Mouse (Mus musculus) kidney, embryonic 14.5 days (tissue): ENCODE measurements around the gene Dusp23. TPM values are rescaled to one million over a fixed set of nuclear protein-coding genes. Genes with fewer than 3 reads are reported as not detected.

Source experiments
- ATAC-seq: fragments of 200-750 bp; cut with Nextera tagmentation; 2 replicates; pipeline ENCODE4 v1.8.0; 2017; ENCODE audit warnings: moderate number of reproducible peaks, mild to moderate bottlenecking, moderate TSS enrichment, moderate library complexity; ENCODE audit not compliant: low FRiP score, low TSS enrichment
- H3K27ac ChIP-seq: fragments of 300-500 bp; sonication (generic); 2 replicates; pipeline ENCODE4 v1.5.1; 2014; ENCODE audit warnings: low read depth, mild to moderate bottlenecking, low read length, moderate library complexity, mixed read lengths
- H3K27me3 ChIP-seq: fragments of 300-500 bp; sonication (generic); 2 replicates; pipeline ENCODE4 v1.6.1; 2014; ENCODE audit warnings: mild to moderate bottlenecking, low read length; ENCODE audit not compliant: control insufficient read depth, insufficient read depth
- H3K36me3 ChIP-seq: fragments of 300-500 bp; sonication (generic); 2 replicates; pipeline ENCODE4 v1.6.1; 2014; ENCODE audit warnings: low read length, mixed read lengths; ENCODE audit not compliant: control insufficient read depth, insufficient read depth
- H3K4me1 ChIP-seq: fragments of 300-500 bp; sonication (generic); 2 replicates; pipeline ENCODE4 v1.6.1; 2014; ENCODE audit warnings: low read length, mixed read lengths; ENCODE audit not compliant: control insufficient read depth, insufficient read depth
- H3K4me2 ChIP-seq: fragments of 300-500 bp; sonication (generic); replicated peaks from 2 replicates; pipeline ENCODE4 v1.6.1; 2014; ENCODE audit warnings: low read depth, mild to moderate bottlenecking, low read length
- H3K4me3 ChIP-seq: fragments of 300-500 bp; sonication (generic); 2 replicates; pipeline ENCODE4 v1.5.1; 2014; ENCODE audit warnings: mild to moderate bottlenecking, low read length
- H3K9ac ChIP-seq: fragments of 300-500 bp; sonication (generic); 2 replicates; pipeline ENCODE4 v1.6.1; 2014; ENCODE audit warnings: low read depth, mild to moderate bottlenecking, low read length, moderate library complexity
- H3K9me3 ChIP-seq: fragments of 300-500 bp; sonication (generic); 2 replicates; pipeline ENCODE4 v1.6.1; 2016; ENCODE audit warnings: low read length; ENCODE audit not compliant: control insufficient read depth
- WGBS: fragments of 180-500 bp; shearing (Covaris S2); extraction: QIAGEN DNeasy Blood & Tissue Kit; methylation state at CpG from one replicate; pipeline ENCODE4 v1.1.7; 2014; 5-methylcytosine and 5-hydroxymethylcytosine counted together
- polyA plus RNA-seq: library from polyadenylated mRNA; unstranded; fragments of >200 nt; fragmentation: Nextera tagmentation; extraction: Ambion mirVana; gene quantifications from 2 replicates; pipeline ENCODE4 v1.2.1, GENCODE M21; 2014

Gene Dusp23
- 17.0 and 17.2 TPM in 2 replicates for polyA plus RNA-seq

DNA sequence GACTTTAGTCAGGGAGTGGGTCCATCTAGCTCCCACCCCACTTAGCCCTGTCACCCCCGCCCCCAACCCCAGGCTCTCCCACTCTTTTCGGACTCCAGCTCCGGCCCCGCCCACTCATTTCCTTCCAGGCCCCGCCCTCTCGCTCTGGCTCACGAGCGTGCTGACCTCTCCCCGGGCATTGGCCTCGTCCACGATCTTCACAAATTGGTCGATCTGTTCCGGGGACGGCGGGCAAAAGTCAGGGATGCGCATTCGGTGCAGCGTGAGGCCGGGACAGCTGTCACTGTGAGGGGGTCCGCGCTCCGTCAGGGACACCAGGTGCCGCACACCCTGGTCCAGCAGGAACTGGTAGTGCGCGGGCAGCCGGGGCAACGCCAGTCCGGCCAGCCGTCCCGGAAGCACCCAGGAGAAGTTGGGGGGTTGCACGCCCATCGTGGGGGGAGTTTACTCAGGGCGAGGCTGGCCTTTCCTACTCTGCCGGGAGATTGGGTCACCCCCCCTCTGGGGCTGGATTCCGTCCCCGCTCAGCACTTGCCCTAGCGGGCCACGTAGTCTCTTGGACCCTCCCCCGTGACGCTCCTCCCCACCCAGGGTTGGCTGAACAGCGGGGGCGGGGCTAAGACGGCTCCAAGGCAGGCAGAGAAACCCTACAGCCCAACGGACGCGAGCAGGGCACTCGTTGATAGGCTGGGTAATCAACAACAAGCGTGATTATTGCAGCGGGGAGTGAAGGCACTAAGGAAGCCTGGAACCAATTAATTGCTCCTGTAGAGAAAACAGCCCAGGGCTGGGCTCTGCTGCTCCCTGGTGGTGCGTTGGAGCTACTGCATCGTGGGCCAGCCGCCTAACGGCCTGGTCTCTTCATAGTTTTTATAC lies at the start of gene Dusp23:
Gene Dusp23, minus strand, starts transcription at position 512 of the 876 bp plus-strand sequence.
- peaks cover 9% of the 10 kb centered on the region; the same call in 1 of the 2 replicates for H3K4me1 ChIP-seq
- no peaks in the 10 kb centered on the region for H3K9me3 ChIP-seq
- H3K4me2 ChIP-seq = peak within 1 kb of the TSS; percentile 58
- no peaks in the 10 kb centered on the region for H3K36me3 ChIP-seq
- no peaks in the 10 kb centered on the region for H3K27me3 ChIP-seq
- H3K4me3 ChIP-seq = peak within 1 kb of the TSS; percentile 55
- peak within 1 kb of the TSS; percentile 73 for H3K27ac ChIP-seq
- WGBS = under 1% methylated on average over 53 of the region's 53 CpGs
- H3K9ac ChIP-seq = peak within 1 kb of the TSS; percentile 59
- ATAC-seq = peak; percentile 99

DNA sequence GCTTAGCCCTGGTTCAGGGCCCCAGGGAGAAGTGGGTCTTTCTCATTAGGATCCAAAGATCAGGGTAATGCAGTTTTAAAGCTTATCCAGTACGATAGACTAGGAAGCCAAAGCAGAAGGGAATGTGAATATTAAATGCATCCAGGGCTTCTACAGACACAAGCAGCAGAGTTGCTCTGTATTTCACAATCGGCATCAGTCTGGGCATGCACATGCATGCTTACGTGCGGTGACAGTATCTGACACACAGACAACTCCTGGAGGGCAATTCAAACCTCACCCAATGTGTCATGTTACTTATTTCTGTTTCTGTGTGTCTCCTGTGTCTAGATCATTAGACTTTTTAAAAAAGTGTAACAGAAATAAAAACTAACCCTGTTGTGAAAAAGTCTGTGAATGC lies 48.0 kb upstream of the Dusp23 start:
- Histone ChIP-seq H3K4me3 (no peak overlapping the region), H3K27ac (no peak overlapping the region), H3K27me3 (no peaks in the 10 kb centered on the region), H3K9ac (no peak overlapping the region), H3K4me2 (no peak overlapping the region), H3K36me3 (no peaks in the 10 kb centered on the region), H3K9me3 (no peaks in the 10 kb centered on the region), H3K4me1 (no peaks in the 10 kb centered on the region)
- WGBS = 92% methylated on average over 4 of the region's 4 CpGs
- ATAC-seq = no peak

DNA sequence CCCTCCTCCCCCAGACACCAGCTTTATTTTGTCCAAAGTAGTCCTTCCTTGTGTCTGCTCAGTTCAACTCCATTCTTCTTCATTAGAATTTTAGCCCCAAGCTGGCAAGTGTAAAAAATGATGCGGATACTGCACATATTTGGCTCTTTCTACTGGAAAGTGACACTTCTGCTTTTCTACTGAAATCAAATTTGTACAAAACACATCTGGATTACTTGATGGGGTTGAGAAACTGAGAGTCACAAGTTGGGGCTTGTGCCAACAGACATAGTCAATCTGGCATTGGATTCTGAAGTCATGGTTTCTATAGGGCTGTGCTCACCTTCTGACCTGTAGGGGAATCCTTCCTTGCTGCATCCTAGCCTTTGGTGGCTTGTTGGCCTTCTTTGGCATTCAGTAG lies 38.0 kb upstream of the Dusp23 start:
- H3K4me2 ChIP-seq = no peak overlapping the region
- no peaks in the 10 kb centered on the region for H3K36me3 ChIP-seq
- no peak overlapping the region for H3K27ac ChIP-seq
- H3K9ac ChIP-seq = no peak overlapping the region
- no peaks in the 10 kb centered on the region for H3K9me3 ChIP-seq
- ATAC-seq = no peak
- no peaks in the 10 kb centered on the region for H3K27me3 ChIP-seq
- no peaks in the 10 kb centered on the region for H3K4me1 ChIP-seq
- H3K4me3 ChIP-seq = no peak overlapping the region
- 91% methylated on average over 1 of the region's 1 CpGs for WGBS

DNA sequence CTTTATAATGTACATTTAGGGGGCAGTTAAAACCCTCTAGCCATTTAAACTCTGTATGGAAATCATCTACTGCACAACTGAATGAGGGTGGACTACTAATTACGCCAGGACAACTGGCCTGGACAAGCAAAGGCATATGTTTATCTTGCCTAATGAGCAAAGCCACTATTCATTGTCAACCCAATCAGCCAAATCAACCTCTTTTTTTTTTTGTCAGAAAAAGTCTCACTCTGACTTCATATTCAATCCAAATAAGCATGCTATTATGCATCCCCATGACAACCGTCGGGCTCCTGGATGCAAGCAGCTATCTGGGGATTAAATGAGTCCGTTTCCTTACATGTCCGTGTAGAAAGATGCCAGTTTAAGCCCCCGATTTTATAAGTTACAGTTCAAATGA lies 34.8 kb upstream of the Dusp23 start:
- no peaks in the 10 kb centered on the region for H3K36me3 ChIP-seq
- H3K9ac ChIP-seq = no peak overlapping the region
- H3K4me2 ChIP-seq = no peak overlapping the region
- 81% methylated on average over 6 of the region's 6 CpGs for WGBS
- no peaks in the 10 kb centered on the region for H3K27me3 ChIP-seq
- no peaks in the 10 kb centered on the region for H3K4me1 ChIP-seq
- no peak for ATAC-seq
- no peak overlapping the region for H3K27ac ChIP-seq
- no peak overlapping the region for H3K4me3 ChIP-seq
- H3K9me3 ChIP-seq = no peaks in the 10 kb centered on the region

DNA sequence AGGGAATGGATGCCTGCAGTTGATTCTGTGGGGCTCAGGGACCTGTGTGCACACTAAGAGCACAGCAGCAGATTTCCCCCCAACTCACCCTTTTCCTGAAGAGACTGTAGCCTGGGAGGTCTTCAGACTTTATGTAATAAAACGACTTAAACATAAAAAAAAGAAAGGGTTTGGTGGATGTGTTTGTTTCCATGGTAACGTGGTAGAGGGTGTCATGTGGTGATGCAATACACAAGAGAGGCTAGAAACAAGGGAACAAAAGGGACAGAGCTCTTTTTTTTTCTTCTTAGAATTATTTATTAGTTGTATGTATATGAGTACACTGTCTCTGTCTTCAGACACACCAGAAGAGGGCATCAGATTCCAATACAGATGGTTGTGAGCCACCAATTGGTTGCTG lies 32.7 kb upstream of the Dusp23 start:
- no peak overlapping the region for H3K9ac ChIP-seq
- ATAC-seq = no peak
- 75% methylated on average over 2 of the region's 2 CpGs for WGBS

DNA sequence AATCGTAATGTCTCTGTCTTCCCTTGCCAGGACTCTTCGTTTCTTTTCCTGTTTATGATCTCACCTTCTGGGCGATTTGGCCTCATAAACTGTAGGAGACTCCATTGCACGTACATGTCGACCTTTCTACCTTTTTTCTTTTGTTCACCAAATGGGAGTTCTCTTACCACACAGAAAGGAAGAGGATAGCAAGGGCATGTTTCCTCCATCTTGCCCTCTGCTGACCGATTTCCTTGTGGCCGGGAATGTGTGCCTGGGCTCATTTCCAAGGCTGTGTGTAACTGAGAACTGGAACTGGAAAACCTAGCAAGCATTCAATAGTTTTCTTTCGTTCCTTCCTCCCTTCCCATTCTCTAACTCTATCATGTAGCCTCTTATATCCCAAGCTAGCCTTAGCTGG lies 26.9 kb upstream of the Dusp23 start:
- 69% methylated on average over 8 of the region's 8 CpGs for WGBS
- no peaks in the 10 kb centered on the region; the same call in 1 of the 2 replicates for H3K27me3 ChIP-seq
- H3K27ac ChIP-seq = no peak overlapping the region
- H3K4me3 ChIP-seq = no peak overlapping the region
- no peak overlapping the region for H3K9ac ChIP-seq
- no peak for ATAC-seq
- H3K36me3 ChIP-seq = no peaks in the 10 kb centered on the region
- no peak overlapping the region for H3K4me2 ChIP-seq
- no peaks in the 10 kb centered on the region for H3K9me3 ChIP-seq
- no peaks in the 10 kb centered on the region for H3K4me1 ChIP-seq

More for the DNA sequence above, 32.7 kb upstream of the Dusp23 start:
- no peak overlapping the region for H3K27ac ChIP-seq
- H3K4me2 ChIP-seq = no peak overlapping the region
- H3K4me3 ChIP-seq = no peak overlapping the region
- no peaks in the 10 kb centered on the region for H3K27me3 ChIP-seq
- no peaks in the 10 kb centered on the region for H3K9me3 ChIP-seq
- H3K4me1 ChIP-seq = no peaks in the 10 kb centered on the region
- no peaks in the 10 kb centered on the region for H3K36me3 ChIP-seq

DNA sequence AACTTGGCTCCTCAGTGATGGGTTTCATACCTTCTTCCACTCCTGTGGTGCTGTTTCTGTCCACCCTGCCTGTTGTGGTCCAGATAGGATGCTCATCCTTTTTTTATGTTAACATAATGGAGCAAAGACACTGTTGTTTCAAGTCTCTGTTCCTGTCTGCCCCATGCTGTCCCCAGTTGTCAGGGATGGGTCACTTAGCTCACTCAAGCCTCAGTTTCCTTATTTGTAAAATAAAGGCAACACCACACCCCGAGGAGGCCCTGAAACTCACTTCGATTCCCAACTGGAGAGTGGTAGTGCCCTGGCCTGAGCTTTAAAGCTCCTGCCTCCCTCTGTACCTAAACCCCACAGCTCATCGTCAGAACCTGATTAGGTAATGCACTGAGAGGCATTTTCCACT lies 24.5 kb upstream of the Dusp23 start:
- Histone ChIP-seq H3K27ac (no peak overlapping the region), H3K4me1 (no peaks in the 10 kb centered on the region), H3K27me3 (no peaks in the 10 kb centered on the region; the same call in 1 of the 2 replicates), H3K9me3 (no peaks in the 10 kb centered on the region), H3K36me3 (no peaks in the 10 kb centered on the region), H3K9ac (no peak overlapping the region), H3K4me2 (no peak overlapping the region), H3K4me3 (no peak overlapping the region)
- no peak for ATAC-seq
- 76% methylated on average over 3 of the region's 3 CpGs for WGBS

DNA sequence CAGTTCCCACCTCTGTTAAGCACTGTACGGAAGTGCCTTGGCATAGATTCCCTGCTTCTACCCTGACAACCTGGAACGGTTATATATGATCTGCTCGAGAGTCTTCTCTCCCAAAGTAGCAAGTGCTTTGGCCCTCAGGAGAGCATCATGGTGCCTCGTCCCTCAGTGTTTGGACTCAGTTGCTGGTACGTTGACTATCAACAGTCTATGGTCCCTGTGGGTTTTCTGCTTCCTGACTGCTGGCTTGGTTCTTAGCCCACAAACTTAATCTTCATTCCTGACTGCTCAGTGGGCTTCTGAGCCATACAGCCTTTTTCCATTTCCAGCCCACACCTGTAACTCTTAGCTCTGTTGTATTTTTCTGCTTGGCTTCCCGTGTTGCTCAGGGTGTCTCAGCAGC lies 21.1 kb upstream of the Dusp23 start:
- 79% methylated on average over 6 of the region's 6 CpGs for WGBS
- Histone ChIP-seq H3K27ac (no peak overlapping the region), H3K36me3 (no peaks in the 10 kb centered on the region), H3K4me1 (no peaks in the 10 kb centered on the region), H3K4me3 (no peak overlapping the region), H3K9ac (no peak overlapping the region), H3K9me3 (no peaks in the 10 kb centered on the region), H3K27me3 (no peaks in the 10 kb centered on the region; the same call in 1 of the 2 replicates), H3K4me2 (no peak overlapping the region)
- ATAC-seq = no peak

DNA sequence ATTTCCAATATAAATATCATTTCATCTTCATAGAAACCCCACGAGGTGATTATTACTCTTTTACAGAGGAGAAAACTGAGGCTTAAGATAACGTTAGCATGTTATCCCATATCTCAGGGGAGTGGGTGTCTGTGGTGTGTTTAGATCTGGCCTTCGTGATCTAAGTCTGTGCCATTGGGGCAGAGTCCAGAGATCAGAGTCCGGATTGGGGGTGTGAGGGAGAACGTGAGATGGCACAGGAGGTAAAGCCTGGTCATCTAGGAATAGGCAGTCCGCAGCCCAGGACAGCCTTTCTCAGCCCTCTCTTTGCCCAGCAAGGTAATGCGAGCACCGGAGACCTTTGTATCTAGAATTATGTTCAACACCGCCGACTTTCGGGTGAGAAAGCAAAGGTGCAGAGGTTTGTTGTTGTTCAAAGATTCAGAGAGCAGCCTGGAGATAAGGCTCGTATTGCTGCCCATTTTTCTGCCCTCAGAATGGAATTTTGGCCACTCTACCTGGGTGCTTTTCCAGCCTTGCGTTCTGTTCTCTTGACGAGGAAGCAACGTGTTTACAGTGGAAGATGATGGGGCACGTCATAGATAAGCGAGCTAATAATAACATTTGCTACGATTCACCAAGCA lies 19.4 kb upstream of the Dusp23 start:
- H3K9ac ChIP-seq = no peak overlapping the region
- no peak overlapping the region for H3K4me3 ChIP-seq
- H3K27me3 ChIP-seq = no peaks in the 10 kb centered on the region; the same call in 1 of the 2 replicates
- ATAC-seq = no peak; the same call in 1 of the 2 replicates
- WGBS = 63% methylated on average over 18 of the region's 18 CpGs
- no peak overlapping the region for H3K4me2 ChIP-seq
- no peaks in the 10 kb centered on the region for H3K4me1 ChIP-seq
- no peaks in the 10 kb centered on the region for H3K36me3 ChIP-seq
- H3K27ac ChIP-seq = no peak overlapping the region
- H3K9me3 ChIP-seq = no peaks in the 10 kb centered on the region
